Mouse (Mus musculus) effector memory CD4-positive, alpha-beta T cell, adult 5 months (primary cell): ENCODE data around the gene Ttc23. TPM values are rescaled to one million over a fixed set of nuclear protein-coding genes. Genes with fewer than 3 reads are reported as not detected.

Experiments used
- polyA plus RNA-seq: library from polyadenylated mRNA; unstranded; fragments of 100-300 nt; shearing (Covaris generic); gene quantifications from one replicate; pipeline ENCODE4 v1.2.1, GENCODE M21; 2017

Ttc23 gene
- polyA plus RNA-seq: 0.95 TPM

DNA sequence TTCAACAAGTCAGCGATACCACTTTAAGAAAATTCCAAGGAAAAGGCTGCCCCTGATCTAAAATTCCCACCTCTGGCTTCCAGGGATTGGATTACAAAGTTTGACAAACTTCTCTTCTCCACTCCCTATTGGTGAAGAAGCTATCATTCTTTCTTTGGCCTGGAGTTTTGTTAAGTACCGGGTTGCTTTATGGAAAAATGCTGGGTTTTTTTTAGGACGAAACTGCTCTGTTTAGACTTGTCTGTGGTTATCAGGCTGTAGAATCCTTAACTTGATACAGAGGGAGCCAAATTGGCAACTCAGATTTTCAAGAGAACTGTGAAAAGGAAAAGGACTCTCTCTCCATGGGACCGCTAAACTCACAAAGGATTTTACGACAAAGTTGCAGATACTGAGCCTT, at the start of gene Ttc23:
TSS of gene Ttc23 (plus strand) at position 134 of the 400 bp plus-strand sequence.

DNA sequence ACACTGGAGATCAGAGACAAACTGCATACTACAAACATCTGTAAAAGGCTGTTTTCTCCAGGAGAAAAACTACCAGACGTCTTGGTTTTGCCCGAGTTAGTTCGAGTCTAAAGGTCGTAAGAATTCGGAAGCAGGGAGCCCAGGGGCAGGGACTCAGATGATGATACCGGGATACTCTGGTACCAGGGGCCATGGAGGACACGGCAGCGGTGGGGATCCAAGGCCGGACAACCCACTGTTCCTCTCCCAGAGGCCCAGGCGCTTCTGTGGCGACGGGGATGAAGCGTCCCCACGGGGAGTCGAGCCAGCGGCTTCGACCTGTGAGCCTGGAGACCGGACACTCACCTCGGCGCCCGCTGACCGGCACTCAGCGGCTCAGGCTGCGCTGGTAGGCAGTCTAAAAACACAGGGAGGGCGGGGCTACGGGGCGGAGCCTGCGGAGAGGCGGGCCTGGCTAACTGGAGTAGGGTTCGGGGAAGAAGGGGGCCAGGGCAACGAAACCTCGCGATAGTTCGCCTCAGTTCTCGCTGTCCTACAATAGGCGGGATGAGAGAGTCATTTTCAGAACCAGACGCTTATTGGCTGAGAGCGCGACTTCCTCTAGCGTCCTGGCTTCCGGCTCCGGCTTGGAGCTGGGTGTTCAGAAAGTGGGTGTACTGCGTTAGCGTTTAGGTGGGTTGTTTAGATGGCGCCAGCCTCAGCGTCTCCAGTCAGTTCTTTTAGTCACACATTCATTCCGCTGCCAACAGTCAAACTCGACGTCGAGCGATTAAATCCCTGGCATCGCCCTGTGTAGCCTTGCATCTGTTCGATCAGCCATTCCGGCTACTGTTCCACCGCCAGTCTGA, 2.2 kb upstream of the Ttc23 start, which contains the start of gene Lrrc28:
TSS of gene Lrrc28 (minus strand) at position 436 of the 848 bp plus-strand sequence.

DNA sequence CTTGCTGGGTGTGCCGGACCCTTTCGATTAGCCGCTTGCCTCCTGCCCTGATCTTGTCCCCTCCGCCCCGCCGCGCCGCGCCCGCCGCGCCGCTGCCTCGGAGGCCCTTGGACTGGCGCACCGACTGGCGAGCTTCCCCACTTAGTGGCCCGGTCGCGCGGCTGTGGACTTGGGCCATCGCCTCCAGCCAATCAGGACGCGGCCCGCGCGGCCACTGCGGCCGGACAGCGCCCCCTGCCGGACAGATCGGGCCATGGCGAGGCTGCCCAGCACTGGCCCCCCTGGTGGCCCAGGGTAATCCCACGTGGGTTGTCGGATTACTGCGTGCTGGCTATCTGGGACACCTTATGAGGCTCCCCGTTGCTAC, 112.4 kb downstream of the Ttc23 start, which contains the start of gene Synm:
TSS of gene Synm (minus strand) at position 114 of the 367 bp plus-strand sequence.

Other genes starting within 250 kb of the Ttc23 start
- 24.0 TPM for gene Lrrc28, start 2.1 kb upstream of the Ttc23 start, polyA plus RNA-seq
- 0.11 TPM for gene Synm, start 112.3 kb downstream of the Ttc23 start, polyA plus RNA-seq